Mouse (Mus musculus) testis, adult 2 months (tissue): ENCODE measurements around the gene BC049352.

Experiments
- CTCF ChIP-seq: fragments of 200-500 bp; IDR thresholded peaks from 2 replicates; pipeline ENCODE4 v1.5.1; 2012; ENCODE audit warnings: low read depth, mild to moderate bottlenecking, inconsistent platforms, low read length, moderate library complexity; ENCODE audit not compliant: control insufficient read depth, insufficient read depth, insufficient replicate concordance
- POLR2A ChIP-seq: fragments of 200-500 bp; IDR thresholded peaks from 2 replicates; pipeline ENCODE4 v1.6.1; 2012; ENCODE audit warnings: low read depth, mild to moderate bottlenecking, inconsistent platforms, low read length, moderate library complexity; ENCODE audit not compliant: control insufficient read depth

- TF ChIP-seq POLR2A = no peak
- no peak for TF ChIP-seq CTCF
Measured at GRCm38 (mm10) chr9:45236744-45237143, 54.9 kb downstream of the BC049352 start.
